Mouse (Mus musculus) cerebellum, postnatal 36 days (tissue): ENCODE results near the gene Psen1.

ENCODE experiments used
- DNase-seq, 2 experiments: peaks; one replicate each; pipeline ENCODE4 v3.0.0; 2021 to 2022; ENCODE audit warnings: mixed read lengths in 2 of 2

Psen1 gene

GRCm38 (mm10) chr12:83781204-83781603, 93.3 kb downstream of the Psen1 start:
- no peak for DNase-seq

- peak; percentile 25 to 35 for DNase-seq
Measured at GRCm38 (mm10) chr12:83781640-83782278, 93.8 kb downstream of the Psen1 start.

GRCm38 (mm10) chr12:83782669-83783068, 94.7 kb downstream of the Psen1 start:
- no peak for DNase-seq
